Mouse (Mus musculus): Measurements from ENCODE around the gene Magi2.

Gene Magi2

GRCm38 (mm10) chr5:20653425-20654185, 1426.8 kb downstream of the Magi2 start:
- no peak for DNase-seq (ENCODE audit: low spot score in 2 of 2)

DNA sequence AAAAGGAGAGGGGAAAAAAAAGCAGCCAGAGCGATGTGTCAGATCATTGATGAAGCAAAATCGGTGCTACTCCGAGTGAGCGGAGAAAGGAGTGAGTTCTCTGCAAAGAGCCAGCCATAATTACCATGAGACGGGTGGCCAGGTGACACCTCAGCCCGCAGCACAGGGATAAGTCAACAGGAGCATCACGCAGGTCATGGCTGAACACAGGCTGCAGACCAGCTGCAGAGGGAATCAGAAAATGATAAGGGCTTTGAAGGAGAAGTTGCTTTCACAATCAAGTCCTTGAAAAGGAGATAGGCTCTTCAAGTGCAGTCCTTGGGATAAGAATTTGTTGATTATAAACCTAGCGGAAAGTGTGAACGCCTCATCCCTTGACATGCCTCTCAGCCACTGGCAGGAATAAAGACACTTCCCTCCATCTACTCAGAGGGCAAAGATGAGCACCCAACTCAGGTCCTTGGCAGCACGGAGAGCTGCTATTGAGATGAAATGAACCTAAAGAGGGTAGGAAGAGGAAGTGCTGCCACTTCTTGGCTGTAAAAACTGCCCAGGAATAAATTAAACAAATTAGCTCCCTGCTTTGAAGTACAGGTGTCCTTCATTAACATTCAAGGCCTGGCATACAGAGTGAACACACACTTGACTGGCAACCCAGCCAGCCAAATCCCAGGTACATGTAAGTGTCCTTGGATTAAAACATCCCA, 1428.1 kb downstream of the Magi2 start:
- DNase-seq (ENCODE audit: low spot score in 2 of 2), result no peak

GRCm38 (mm10) chr5:20657056-20657455, 1430.2 kb downstream of the Magi2 start:
- no peak for DNase-seq (ENCODE audit: low spot score in 2 of 2)

DNA sequence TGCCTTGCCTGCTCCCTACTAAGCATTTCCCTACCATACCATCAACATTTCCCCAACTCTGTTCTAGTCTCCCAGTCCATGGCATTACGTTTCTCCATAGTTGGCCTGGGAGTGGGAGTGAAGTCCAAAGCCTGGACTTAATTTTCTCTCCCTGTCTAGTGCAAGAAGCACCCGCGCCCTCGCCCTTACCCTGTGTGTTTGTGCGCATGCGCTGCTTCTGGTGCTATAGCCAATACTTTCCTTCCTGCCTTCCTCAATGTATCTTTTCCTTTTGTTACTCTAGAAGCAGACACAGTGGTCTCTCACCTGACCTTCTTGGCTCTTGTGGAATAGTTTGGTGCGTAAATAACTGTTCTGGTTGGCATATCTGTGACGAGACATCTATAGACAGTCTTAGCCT, 1440.8 kb downstream of the Magi2 start:
- no peak for DNase-seq (ENCODE audit: low spot score in 2 of 2)

DNA sequence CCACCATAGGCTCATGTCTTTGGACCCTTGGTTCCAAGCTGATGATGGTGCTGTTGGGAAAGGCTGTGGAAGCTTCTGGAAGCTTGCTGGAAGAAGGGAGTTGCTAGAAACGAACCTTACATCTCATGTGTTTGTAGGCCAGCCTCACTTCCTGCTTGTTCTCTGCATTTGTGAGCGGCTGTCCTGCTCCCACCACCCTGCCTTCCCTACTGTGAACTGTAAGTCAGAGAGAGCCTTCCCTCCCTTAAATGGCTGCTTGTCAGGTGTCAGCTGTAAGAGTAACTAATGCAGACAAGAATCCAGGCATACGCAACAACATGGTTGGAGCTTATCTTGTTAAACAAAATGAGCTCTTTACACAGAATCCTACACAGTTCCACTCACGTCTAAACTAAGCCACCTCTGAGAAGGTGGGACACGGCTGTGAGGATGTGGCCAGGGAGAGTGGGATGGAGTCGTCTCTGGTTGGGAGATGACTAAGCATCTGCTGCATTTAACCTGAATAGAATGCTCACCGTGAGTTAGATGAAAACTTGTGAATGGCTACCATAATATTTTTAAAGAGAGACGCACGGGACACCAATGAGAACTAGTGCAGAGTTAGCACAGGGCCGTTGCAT, 1442.0 kb downstream of the Magi2 start:
- no peak for DNase-seq (ENCODE audit: low spot score in 2 of 2)

DNA sequence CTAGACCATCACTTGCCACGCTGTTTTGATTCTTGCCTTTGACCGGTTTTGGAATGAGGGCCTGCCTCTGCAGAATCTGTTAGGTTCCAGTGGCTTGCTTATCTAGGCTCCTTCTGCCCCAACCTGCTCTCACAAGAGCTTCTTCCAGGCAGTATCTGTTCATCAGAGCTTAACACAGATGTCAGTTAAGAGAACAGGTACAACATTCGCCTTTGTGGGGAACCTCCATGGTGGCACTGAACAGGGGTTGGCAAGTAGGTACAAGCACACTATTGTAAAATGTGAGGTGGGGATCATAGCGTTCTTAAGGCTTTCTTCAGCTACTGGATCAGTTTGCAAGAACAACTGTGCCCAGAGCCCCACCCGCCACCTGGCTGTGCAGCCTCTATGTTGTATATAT, 1442.6 kb downstream of the Magi2 start:
- DNase-seq (ENCODE audit: low spot score in 2 of 2), result no peak

DNA sequence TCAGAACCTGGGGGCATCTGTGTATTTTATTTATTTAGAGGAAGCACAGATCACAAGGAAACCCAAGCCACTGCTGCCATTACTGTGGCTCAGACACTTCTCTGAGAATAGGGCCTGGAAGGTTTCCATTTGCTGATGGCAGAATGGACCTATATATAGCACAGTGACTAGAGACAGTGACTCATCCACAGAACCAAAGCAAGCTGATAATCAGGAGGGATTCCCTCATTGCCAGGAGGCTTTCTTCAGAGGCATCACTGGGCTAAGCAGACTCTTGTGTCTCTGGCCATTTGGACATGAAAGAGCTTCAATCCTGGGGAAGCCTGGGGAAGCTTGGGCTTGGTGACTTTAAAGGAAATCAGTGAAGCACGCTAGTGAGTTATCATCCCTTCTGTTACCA, 1445.0 kb downstream of the Magi2 start:
- peak in 1 of 2 experiments; percentile 49 for DNase-seq (ENCODE audit: low spot score in 2 of 2)

GRCm38 (mm10) chr5:20674523-20674922, 1447.7 kb downstream of the Magi2 start:
- peak; percentile 10 to 24 for DNase-seq (ENCODE audit: low spot score in 2 of 2)

DNA sequence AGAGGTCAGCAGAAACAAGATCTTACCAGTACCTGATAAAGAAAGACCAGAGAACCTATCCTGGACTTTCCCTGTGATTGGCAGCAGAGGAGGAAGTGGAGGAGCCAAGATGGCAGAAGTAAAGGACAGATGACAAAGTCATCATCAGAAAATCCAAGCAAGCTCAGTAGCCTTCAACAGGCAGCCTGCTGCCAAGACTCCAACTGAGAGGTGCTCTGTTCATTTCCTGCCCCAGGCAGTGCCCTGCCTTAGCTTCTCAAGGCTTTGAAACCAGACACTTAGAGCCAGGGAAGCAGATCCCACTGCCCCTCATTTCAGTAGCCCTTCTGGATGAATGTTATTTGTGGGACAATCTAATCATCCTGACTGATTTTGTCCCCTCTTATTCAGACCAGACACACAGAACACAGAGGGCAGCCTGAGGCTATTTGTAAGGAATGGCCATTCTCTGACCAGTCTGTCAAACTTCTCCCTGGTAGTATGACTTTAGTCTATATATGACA, 1448.4 kb downstream of the Magi2 start:
- no peak for DNase-seq (ENCODE audit: low spot score in 2 of 2)

- DNase-seq (ENCODE audit: low spot score in 2 of 2), result no peak
These were observed 1449.5 kb downstream of the Magi2 start for GRCm38 (mm10) chr5:20676193-20676871.

GRCm38 (mm10) chr5:20677246-20677645, 1450.4 kb downstream of the Magi2 start:
- no peak for DNase-seq (ENCODE audit: low spot score in 2 of 2)

- no peak for DNase-seq (ENCODE audit: low spot score in 2 of 2)
These were observed 1451.7 kb downstream of the Magi2 start for GRCm38 (mm10) chr5:20678573-20678972.

GRCm38 (mm10) chr5:20679920-20680319, 1453.1 kb downstream of the Magi2 start:
- no peak for DNase-seq (ENCODE audit: low spot score in 2 of 2)

GRCm38 (mm10) chr5:20680833-20681530, 1454.1 kb downstream of the Magi2 start:
- DNase-seq (ENCODE audit: low spot score in 2 of 2), result peak; percentile 15 to 36

DNA sequence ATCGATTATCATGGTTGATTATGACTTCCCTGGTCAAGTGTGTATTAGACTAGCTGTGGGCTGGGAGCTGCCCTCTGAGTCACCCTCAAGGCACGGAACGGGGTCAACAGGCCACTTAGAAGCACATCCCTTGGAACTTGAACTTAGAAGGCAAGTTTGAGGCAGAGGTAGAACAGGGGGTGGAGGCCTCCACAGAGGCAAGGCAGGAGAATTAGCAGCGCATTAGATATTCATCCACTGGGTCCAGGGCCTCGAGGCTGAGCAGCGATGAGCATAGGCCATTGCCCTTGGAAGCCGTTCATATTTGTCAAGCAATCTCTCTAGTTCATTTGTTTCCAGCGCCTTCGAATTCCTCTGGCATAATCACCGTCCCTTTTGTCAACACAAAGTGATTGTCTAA, 1454.8 kb downstream of the Magi2 start:
- DNase-seq (ENCODE audit: low spot score in 2 of 2), result no peak

GRCm38 (mm10) chr5:20682208-20682607, 1455.4 kb downstream of the Magi2 start:
- DNase-seq (ENCODE audit: low spot score in 2 of 2), result no peak

- DNase-seq (ENCODE audit: low spot score in 2 of 2), result no peak
These were observed 1457.3 kb downstream of the Magi2 start for GRCm38 (mm10) chr5:20684112-20684511.

GRCm38 (mm10) chr5:20692230-20692629, 1465.4 kb downstream of the Magi2 start:
- no peak for DNase-seq (ENCODE audit: low spot score in 2 of 2)

GRCm38 (mm10) chr5:20699116-20699515, 1472.3 kb downstream of the Magi2 start:
- no peak for DNase-seq (ENCODE audit: low spot score in 2 of 2)

GRCm38 (mm10) chr5:20701483-20702421, 1474.9 kb downstream of the Magi2 start:
- peak; percentile 88 to 91 for DNase-seq (ENCODE audit: low spot score in 2 of 2)
